Mouse (Mus musculus): ENCODE data around the gene Vps8. TPM values are rescaled to one million over a fixed set of nuclear protein-coding genes. Genes with fewer than 3 reads are reported as not detected.

Gene Vps8
- polyA plus RNA-seq, 1 experiment from 2014 or later, result 13.7 TPM

DNA sequence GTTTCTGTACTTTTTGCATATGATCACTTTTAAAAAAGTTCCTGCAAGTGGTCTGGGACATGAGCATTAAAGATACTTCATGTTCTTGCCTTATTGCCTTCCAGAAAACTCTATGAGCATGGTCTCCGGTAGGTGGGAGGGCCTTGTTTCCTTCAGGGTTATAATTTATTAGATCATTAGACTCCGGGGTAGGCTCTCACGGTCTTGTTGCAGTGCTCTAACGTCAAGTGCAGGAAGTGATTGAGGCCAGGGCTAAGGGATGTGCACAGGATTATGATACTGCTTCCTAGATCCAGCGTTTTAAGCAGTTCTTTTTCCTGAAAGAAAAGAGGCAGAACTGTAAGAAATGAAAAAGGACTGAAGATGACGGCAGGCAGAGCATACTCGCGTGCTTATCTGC lies 27.0 kb downstream of the Vps8 start:
- no peak for DNase-seq (ENCODE audit: low spot score)
- Histone ChIP-seq H3K9me3 (replicated peaks) (no peaks in the 10 kb centered on the region), H3K36me3 (0 out of 2 replicates have a peak, but pooled peaks cover 3% of the 10 kb centered on the region), H3K27ac (no peak overlapping the region), H3K4me1 (peaks cover 30% of the 10 kb centered on the region), H3K4me3 (no peak overlapping the region), H3K27me3 (ENCODE audit: low read depth, poor library complexity, severe bottlenecking) (no peaks in the 10 kb centered on the region)
- 66% methylated on average over 8 of the region's 8 CpGs for WGBS

DNA sequence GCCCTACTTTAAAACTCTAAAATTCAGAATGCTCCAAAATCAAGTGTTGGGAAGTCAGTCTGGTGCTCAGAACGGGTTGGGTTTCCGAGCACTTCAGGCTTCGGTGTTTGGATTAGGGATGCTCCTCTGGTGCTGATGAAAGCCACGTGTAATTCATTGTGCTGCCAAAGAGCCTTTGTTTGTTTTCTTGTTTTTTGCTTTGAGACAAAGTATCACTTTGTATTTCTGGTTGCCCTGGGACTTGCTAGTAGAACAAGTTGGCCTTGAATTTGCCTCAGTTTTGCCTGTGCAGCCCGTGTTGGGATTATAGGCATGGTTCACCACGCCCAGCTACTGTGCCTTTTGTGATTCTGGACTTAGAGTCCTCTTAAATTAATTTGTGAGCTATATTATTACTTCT lies 29.7 kb downstream of the Vps8 start:
- Histone ChIP-seq H3K27me3 (ENCODE audit: low read depth, poor library complexity, severe bottlenecking) (no peaks in the 10 kb centered on the region), H3K27ac (no peak overlapping the region), H3K4me3 (no peak overlapping the region), H3K9me3 (replicated peaks) (no peaks in the 10 kb centered on the region), H3K4me1 (peaks cover 11% of the 10 kb centered on the region), H3K36me3 (peaks cover 7% of the 10 kb centered on the region; the same call in 1 of the 2 replicates)
- 86% methylated on average over 6 of the region's 6 CpGs for WGBS
- no peak for DNase-seq (ENCODE audit: low spot score)

DNA sequence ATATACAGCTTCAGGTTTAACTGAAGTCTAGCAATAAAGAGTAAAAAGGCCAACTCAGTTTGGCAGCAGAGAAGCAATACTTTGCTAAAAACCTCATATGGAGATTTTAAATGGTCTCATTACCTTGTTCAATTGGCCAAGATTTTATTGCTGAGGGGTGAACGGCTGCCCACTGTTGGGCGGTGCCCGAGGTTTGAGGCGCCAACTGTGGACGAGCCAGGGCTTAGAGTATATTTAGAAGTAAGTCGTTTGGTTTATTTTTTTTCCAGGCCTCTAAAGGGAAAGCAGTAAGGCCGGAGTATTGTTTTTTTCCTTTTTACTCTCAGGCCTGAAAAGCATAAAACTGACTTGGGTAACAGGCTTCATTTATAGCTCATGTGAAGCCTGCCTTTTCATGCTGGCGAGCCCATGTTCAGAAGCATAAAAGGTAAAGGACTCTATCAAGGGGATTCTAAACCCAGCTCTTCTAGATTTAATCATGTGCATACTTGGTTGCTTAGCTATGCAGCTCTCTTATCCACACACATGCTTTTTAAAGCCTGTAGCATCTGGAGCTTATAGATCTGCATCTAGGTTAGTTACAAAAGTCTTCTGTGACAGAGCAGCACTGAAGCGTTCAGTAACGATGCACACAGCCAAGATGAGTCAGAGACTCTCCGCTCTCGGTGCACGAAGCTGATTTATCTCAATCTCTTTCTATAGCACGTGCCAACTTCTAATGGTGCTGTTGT lies 34.9 kb downstream of the Vps8 start:
- Histone ChIP-seq H3K27me3 (ENCODE audit: low read depth, poor library complexity, severe bottlenecking) (no peaks in the 10 kb centered on the region), H3K4me3 (no peak overlapping the region), H3K9me3 (replicated peaks) (no peaks in the 10 kb centered on the region), H3K27ac (no peak overlapping the region), H3K4me1 (peaks cover 3% of the 10 kb centered on the region; the same call in 1 of the 2 replicates), H3K36me3 (peaks cover 10% of the 10 kb centered on the region; the same call in 1 of the 2 replicates)
- no peak for DNase-seq (ENCODE audit: low spot score)
- WGBS, result 90% methylated on average over 14 of the region's 14 CpGs

DNA sequence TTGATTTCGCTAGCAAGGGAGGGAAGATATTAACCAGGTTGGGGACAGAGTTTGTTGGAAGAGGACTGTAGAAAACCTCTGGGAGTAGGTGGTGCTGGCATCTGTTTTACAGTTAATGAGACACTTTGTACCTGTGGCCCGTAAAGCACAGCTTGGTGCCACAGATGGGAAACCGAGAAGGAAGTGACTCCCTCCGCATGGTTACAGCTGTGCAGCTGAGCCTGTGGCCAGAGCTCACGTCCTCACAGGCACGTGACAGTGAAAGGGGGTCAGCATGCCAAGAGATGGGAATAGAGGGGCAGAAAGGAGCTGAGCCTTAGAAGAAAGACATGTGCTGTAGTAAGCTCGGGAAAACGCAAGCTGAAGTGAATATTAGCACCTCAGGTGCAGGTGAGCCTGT lies 43.0 kb downstream of the Vps8 start:
- Histone ChIP-seq H3K27ac (no peak overlapping the region), H3K9me3 (replicated peaks) (no peaks in the 10 kb centered on the region), H3K4me3 (no peak overlapping the region), H3K36me3 (peaks cover 20% of the 10 kb centered on the region), H3K4me1 (peaks cover 10% of the 10 kb centered on the region; the same call in 1 of the 2 replicates), H3K27me3 (ENCODE audit: low read depth, poor library complexity, severe bottlenecking) (no peaks in the 10 kb centered on the region)
- DNase-seq (ENCODE audit: low spot score), result no peak
- WGBS, result 69% methylated on average over 8 of the region's 8 CpGs

DNA sequence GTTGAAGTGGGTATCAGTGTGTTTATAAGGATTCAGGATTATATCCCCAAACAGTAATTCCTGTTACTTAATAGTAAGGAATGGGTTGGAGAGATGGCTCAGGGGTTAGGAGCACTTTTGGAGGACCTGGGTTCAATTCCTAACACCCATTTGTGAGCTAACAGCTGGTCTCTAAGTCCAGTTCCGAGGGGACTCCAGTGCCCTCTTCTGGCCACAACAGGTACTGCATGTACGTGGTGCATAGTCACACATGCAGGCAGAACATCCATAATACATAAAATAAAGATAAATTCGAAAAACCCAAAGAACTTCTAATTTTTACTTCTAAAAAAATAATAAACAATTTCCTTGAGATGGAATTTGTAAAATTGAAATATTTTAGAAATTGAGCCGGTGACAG lies 47.5 kb downstream of the Vps8 start:
- 87% methylated on average over 4 of the region's 4 CpGs for WGBS
- Histone ChIP-seq H3K4me3 (no peak overlapping the region), H3K36me3 (peaks cover 33% of the 10 kb centered on the region), H3K9me3 (replicated peaks) (no peaks in the 10 kb centered on the region), H3K4me1 (peaks cover 6% of the 10 kb centered on the region; the same call in 1 of the 2 replicates), H3K27ac (no peak overlapping the region), H3K27me3 (ENCODE audit: low read depth, poor library complexity, severe bottlenecking) (no peaks in the 10 kb centered on the region)
- DNase-seq (ENCODE audit: low spot score), result no peak

DNA sequence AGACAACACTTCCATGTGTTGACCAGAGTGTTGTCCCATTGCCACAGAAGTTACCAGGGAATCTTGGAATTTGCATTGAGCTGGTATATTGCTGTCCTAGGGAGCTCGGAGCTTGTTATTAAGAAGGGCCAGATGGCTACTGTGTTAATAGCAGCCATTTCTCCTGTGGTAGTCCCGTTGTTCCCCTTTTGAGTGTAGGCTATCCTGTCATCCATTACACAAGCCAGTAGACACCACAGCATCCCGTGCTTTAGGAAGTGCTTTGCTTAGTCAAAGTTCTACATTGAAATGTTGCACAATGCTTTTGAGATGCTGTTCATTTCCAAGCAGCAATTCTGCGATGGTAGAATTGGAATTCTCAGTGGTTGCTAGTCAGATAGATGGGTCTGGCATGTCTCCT lies 54.2 kb downstream of the Vps8 start:
- H3K4me3 ChIP-seq, result no peak overlapping the region
- no peaks in the 10 kb centered on the region for H3K27me3 ChIP-seq (ENCODE audit: low read depth, poor library complexity, severe bottlenecking)
- H3K4me1 ChIP-seq, result no peaks in the 10 kb centered on the region
- WGBS, result 87% methylated on average over 4 of the region's 4 CpGs
- peaks cover 19% of the 10 kb centered on the region for H3K36me3 ChIP-seq
- no peaks in the 10 kb centered on the region for H3K9me3 ChIP-seq (replicated peaks)
- no peak overlapping the region for H3K27ac ChIP-seq
- DNase-seq (ENCODE audit: low spot score), result no peak

DNA sequence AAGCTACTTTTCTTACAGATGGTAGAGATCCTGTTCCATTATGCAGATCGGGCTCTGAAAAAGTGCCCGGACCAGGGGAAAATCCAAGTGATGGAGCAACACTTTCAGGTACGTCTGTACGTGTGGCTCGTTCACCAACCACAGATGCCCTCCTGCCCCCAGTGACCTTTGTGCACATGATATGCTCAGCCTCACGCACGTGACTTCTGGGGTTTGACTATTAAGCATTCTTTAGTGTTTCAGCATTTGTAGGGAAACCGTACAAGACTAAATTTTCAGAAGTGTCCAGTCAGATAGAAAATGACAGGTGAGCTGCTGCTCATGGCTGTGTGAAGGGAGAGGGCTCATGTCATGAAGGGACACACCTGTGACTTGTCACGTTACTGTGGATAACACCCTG lies 55.5 kb downstream of the Vps8 start:
- Histone ChIP-seq H3K27ac (no peak overlapping the region), H3K36me3 (peaks cover 12% of the 10 kb centered on the region), H3K4me1 (no peaks in the 10 kb centered on the region), H3K9me3 (replicated peaks) (no peaks in the 10 kb centered on the region), H3K4me3 (no peak overlapping the region), H3K27me3 (ENCODE audit: low read depth, poor library complexity, severe bottlenecking) (no peaks in the 10 kb centered on the region)
- DNase-seq (ENCODE audit: low spot score), result no peak
- 93% methylated on average over 9 of the region's 9 CpGs for WGBS

DNA sequence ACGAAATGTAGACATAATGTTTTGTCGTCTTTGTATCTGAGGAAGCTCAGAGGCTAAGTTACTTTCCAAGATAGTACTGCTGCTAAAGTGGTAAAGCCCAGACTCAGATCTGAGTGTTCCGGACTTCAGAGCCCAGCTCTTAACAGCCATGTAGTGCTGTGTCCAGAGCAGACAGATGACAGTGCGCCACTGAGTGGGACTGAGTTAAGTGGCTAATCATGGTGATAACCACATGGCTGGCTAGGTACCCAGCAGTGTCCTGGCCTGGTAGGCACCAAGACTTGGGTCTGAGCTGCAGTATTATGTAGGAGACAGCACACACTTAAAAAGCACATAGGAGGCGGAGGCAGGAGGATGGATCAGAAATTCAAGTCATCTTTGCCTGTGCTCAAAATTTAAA lies 60.9 kb downstream of the Vps8 start:
- Histone ChIP-seq H3K36me3 (no peaks in the 10 kb centered on the region), H3K9me3 (replicated peaks) (no peaks in the 10 kb centered on the region), H3K4me3 (no peak overlapping the region), H3K27me3 (ENCODE audit: low read depth, poor library complexity, severe bottlenecking) (no peaks in the 10 kb centered on the region), H3K4me1 (no peaks in the 10 kb centered on the region), H3K27ac (no peak overlapping the region)
- WGBS, result 93% methylated on average over 5 of the region's 5 CpGs
- DNase-seq (ENCODE audit: low spot score), result no peak

DNA sequence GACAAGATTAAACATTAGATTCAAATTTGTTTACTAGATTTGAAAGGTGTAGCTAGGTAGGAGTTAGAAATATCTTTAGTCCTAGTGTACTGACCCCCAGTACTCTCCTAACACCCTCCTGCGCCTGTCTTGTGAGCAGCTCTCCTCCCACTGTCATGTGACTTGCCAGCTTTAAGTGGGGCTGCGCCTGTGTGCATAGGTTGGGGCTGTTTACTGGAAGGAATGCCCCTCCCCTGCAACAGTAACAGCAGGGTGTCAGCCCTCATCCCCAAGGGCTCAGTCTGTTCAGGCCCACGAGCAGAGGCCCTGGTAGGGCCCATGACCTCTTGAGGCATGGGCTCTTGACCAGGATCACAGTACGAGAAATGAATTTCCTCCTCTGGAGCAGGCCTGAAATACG lies 62.8 kb downstream of the Vps8 start:
- 48% methylated on average over 5 of the region's 5 CpGs for WGBS
- Histone ChIP-seq H3K9me3 (replicated peaks) (no peaks in the 10 kb centered on the region), H3K27ac (no peak overlapping the region)

DNA sequence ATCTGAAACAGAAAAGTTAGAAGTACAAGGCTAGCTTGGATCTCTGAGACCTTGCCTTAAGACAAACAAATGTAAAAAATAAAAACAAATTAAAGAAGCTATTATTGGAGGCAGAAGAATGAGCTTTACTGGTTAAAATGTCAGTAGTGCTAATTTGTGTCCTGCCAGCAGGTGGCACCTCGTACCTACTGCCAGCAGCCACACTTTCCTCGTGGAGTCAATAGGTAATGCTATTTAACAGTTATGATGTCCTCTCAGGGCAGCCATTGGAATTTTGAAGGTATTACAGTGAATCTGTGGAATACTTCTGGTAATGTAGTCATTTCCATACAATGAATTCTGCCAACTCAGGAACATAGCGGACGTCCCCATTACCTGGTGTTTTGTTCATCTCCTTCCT lies 65.5 kb downstream of the Vps8 start:
- Histone ChIP-seq H3K36me3 (no peaks in the 10 kb centered on the region), H3K4me1 (no peaks in the 10 kb centered on the region), H3K27ac (no peak overlapping the region), H3K9me3 (replicated peaks) (no peaks in the 10 kb centered on the region), H3K4me3 (no peak overlapping the region), H3K27me3 (ENCODE audit: low read depth, poor library complexity, severe bottlenecking) (no peaks in the 10 kb centered on the region)
- WGBS, result 55% methylated on average over 4 of the region's 4 CpGs
- peak; percentile 58 for DNase-seq (ENCODE audit: low spot score)

More for the DNA sequence above, 62.8 kb downstream of the Vps8 start:
- Histone ChIP-seq H3K4me3 (no peak overlapping the region), H3K36me3 (no peaks in the 10 kb centered on the region), H3K4me1 (no peaks in the 10 kb centered on the region), H3K27me3 (ENCODE audit: low read depth, poor library complexity, severe bottlenecking) (no peaks in the 10 kb centered on the region)
- DNase-seq (ENCODE audit: low spot score), result no peak

DNA sequence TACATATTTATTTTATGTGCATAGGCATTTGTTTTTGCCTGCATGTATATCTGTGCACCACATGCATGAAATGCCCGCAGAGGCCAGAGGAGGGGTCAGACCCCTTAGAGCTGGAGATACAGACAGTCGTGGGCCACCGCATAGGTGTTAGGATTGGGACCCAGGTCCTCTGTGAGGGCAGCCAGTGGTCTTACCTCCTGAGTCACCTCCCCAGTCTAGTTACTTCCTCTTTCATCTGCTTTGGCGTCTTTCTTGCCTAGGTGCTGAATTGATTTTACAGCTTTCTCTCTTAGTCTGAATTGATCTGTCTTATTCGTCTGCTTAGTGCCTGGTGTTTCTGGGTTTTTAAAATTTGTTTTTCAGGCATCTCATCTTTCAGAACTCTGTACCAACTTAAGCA lies 69.4 kb downstream of the Vps8 start:
- Histone ChIP-seq H3K36me3 (0 out of 2 replicates have a peak, but pooled peaks cover 9% of the 10 kb centered on the region), H3K27me3 (ENCODE audit: low read depth, poor library complexity, severe bottlenecking) (no peaks in the 10 kb centered on the region), H3K27ac (no peak overlapping the region), H3K4me1 (no peaks in the 10 kb centered on the region), H3K4me3 (no peak overlapping the region), H3K9me3 (replicated peaks) (no peaks in the 10 kb centered on the region)
- WGBS, result 73% methylated on average over 5 of the region's 5 CpGs
- DNase-seq (ENCODE audit: low spot score), result no peak

DNA sequence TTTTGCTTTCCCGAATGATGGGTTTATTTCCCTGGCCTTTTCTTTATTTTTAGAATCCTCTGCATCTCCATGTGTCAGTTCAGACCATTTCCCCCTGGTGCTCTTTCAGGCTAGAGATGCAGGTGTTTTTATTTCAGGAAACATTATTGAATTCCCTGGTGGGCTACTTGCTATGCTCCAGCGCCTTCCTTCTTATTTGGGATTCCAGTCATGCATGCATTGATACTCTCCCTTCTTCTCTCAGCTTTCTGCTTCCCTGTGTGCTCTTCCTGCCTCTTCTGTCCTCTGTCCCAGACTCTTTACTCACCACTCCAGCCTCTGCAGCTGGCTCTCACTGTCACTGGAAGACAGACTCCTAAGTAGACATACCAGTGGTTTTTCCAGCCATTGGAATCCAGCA lies 70.0 kb downstream of the Vps8 start:
- 80% methylated on average over 2 of the region's 2 CpGs for WGBS
- DNase-seq (ENCODE audit: low spot score), result no peak

DNA sequence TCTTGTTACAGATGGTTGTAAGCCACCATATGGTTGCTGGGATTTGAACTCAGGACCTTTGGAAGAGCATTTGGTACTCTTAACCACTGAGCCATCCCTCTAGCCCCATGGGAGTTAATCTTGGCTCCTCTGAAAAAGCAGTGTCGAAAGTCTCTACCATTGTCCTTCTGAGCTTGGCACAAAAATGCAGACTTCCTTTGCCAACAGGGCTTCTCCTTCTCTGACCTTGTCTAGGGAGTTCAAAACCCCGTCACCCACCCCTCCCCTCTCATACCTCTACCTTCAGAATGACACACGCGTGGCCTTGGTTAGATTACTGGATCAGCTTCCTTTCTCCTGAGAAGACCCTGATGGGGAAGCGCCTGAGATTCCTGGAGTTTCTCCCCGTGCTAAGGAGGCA lies 71.8 kb downstream of the Vps8 start:
- H3K27me3 ChIP-seq (ENCODE audit: low read depth, poor library complexity, severe bottlenecking), result no peaks in the 10 kb centered on the region
- H3K4me3 ChIP-seq, result no peak overlapping the region
- no peak for DNase-seq (ENCODE audit: low spot score)
- H3K36me3 ChIP-seq, result 0 out of 2 replicates have a peak, but pooled peaks cover 9% of the 10 kb centered on the region
- H3K9me3 ChIP-seq (replicated peaks), result no peaks in the 10 kb centered on the region
- H3K4me1 ChIP-seq, result no peaks in the 10 kb centered on the region; the same call in 1 of the 2 replicates
- no peak overlapping the region for H3K27ac ChIP-seq
- WGBS, result 96% methylated on average over 6 of the region's 6 CpGs

More for the DNA sequence above, 70.0 kb downstream of the Vps8 start:
- Histone ChIP-seq H3K9me3 (replicated peaks) (no peaks in the 10 kb centered on the region), H3K36me3 (0 out of 2 replicates have a peak, but pooled peaks cover 9% of the 10 kb centered on the region), H3K4me1 (no peaks in the 10 kb centered on the region), H3K27ac (no peak overlapping the region), H3K4me3 (no peak overlapping the region), H3K27me3 (ENCODE audit: low read depth, poor library complexity, severe bottlenecking) (no peaks in the 10 kb centered on the region)
